15 mouse cellular contexts compared by ENCODE assay signal in genomic region chr15:90082175-90082951, GRCm38 (mm10).
DNase-seq lines count a peak whose midpoint lies in the region; ATAC-seq and TF ChIP-seq lines count a peak whose summit lies in the region.
"Had no signal": no experiment of that assay in that cellular context is flagged by ENCODE, and none has a peak within 500 bp of the region (broad histone marks: within the 10 kb centered on the region; RNA-seq: fewer than 3 reads in every experiment).

No protein-coding gene starts in this region.

- intact Hi-C loops in gastrocnemius, postnatal 14 days (cut with DNase I; ENCODE audit: low total_unique reads), result no loop called here

- H3K4me1 ChIP-seq in forebrain, embryonic 14.5 days (ENCODE audit: control insufficient read depth, insufficient read depth, low read length), result no peaks in the 10 kb centered on the region
- H3K4me1 ChIP-seq in forebrain, postnatal 0 days (ENCODE audit: insufficient read depth), result no peaks in the 10 kb centered on the region

- H3K27ac ChIP-seq in forebrain, embryonic 14.5 days (ENCODE audit: low read depth, low read length), result no peak overlapping the region
- H3K27ac ChIP-seq in forebrain, postnatal 0 days (ENCODE audit: low read depth, low read length), result no peak overlapping the region

- no peak for ATAC-seq in forebrain, embryonic 14.5 days
- no peak for ATAC-seq in forebrain, postnatal 0 days

- H3K4me3 ChIP-seq in forebrain, embryonic 14.5 days (ENCODE audit: low read depth, low read length), result no peak overlapping the region
- H3K4me3 ChIP-seq in forebrain, postnatal 0 days (ENCODE audit: low read depth, low read length), result no peak overlapping the region
- H3K4me3 ChIP-seq: myocyte had no signal

- 89% methylated on average over 9 of the region's 9 CpGs for WGBS in forebrain, embryonic 14.5 days
- 83% methylated on average over 9 of the region's 9 CpGs for WGBS in forebrain, postnatal 0 days

- no peaks in the 10 kb centered on the region for H3K27me3 ChIP-seq in forebrain, embryonic 14.5 days (replicated peaks; ENCODE audit: control insufficient read depth, insufficient read depth, low read length)
- H3K27me3 ChIP-seq in forebrain, postnatal 0 days (ENCODE audit: insufficient read depth, low read length), result no peaks in the 10 kb centered on the region

- no peaks in the 10 kb centered on the region for H3K9me3 ChIP-seq in forebrain, embryonic 14.5 days (replicated peaks; ENCODE audit: control insufficient read depth, low read length)
- H3K9me3 ChIP-seq in forebrain, postnatal 0 days (ENCODE audit: low read length), result no peaks in the 10 kb centered on the region

- H3K9ac ChIP-seq in forebrain, embryonic 14.5 days (ENCODE audit: low read length), result no peak overlapping the region
- no peak overlapping the region for H3K9ac ChIP-seq in forebrain, postnatal 0 days

- no peak overlapping the region for H3K4me2 ChIP-seq in forebrain, embryonic 14.5 days (ENCODE audit: low read length)
- H3K4me2 ChIP-seq in forebrain, postnatal 0 days (ENCODE audit: low read depth), result no peak overlapping the region

- peak; percentile 15 for DNase-seq in forebrain, embryonic 14.5 days (ENCODE audit: low spot score)
- DNase-seq in forebrain, postnatal 0 days, result no peak
- DNase-seq in kidney, postnatal 14 days, result peak; percentile 4
- DNase-seq in kidney, adult 11 months, result no peak
- peak; percentile 3 for DNase-seq in 3T3-L1 (ENCODE audit: low read depth, low spot score)
- peak; percentile 35 for DNase-seq in gastrocnemius, postnatal 14 days
- no peak for DNase-seq in layer of hippocampus, adult 8-10 months (ENCODE audit: low spot score in 2 of 2)
- DNase-seq in frontal cortex, postnatal 14 days (ENCODE audit: low spot score in 2 of 2), result no peak
- DNase-seq: cerebellum, adult 9-11 months; layer of hippocampus, adult 9-11 months; left cerebral cortex, postnatal 4 days; lung, postnatal 36 days; right cerebral cortex, postnatal 14 days; thymus, adult 18-20 months had no signal

- TF ChIP-seq CTCF in forebrain, postnatal 0 days (IDR thresholded peaks at IDR 0.05; ENCODE audit: low read depth), result no peak

- H3K36me3 ChIP-seq in forebrain, embryonic 14.5 days (ENCODE audit: control insufficient read depth, insufficient read depth, low read length), result no peaks in the 10 kb centered on the region
- H3K36me3 ChIP-seq in forebrain, postnatal 0 days (ENCODE audit: insufficient read depth), result no peaks in the 10 kb centered on the region

Comparison
In these comparisons a context has a peak if more than half of its experiments do, and no peak if none do; other contexts are left out.
1. DNase-seq: peak in forebrain, embryonic 14.5 days (single experiment), kidney, postnatal 14 days (single experiment), 3T3-L1 (single experiment) and gastrocnemius, postnatal 14 days (single experiment); none in forebrain, postnatal 0 days (single experiment), kidney, adult 11 months (single experiment), layer of hippocampus, adult 8-10 months (0 of 2) and frontal cortex, postnatal 14 days (0 of 2).